Mouse (Mus musculus): ENCODE measurements at regions not wholly inside any gene's neighbourhood (a gene's known extent, or its start where the extent isn't known, plus 50 kb on each side); places are given as distances from the start of the nearest gene placed in this dataset.

DNA sequence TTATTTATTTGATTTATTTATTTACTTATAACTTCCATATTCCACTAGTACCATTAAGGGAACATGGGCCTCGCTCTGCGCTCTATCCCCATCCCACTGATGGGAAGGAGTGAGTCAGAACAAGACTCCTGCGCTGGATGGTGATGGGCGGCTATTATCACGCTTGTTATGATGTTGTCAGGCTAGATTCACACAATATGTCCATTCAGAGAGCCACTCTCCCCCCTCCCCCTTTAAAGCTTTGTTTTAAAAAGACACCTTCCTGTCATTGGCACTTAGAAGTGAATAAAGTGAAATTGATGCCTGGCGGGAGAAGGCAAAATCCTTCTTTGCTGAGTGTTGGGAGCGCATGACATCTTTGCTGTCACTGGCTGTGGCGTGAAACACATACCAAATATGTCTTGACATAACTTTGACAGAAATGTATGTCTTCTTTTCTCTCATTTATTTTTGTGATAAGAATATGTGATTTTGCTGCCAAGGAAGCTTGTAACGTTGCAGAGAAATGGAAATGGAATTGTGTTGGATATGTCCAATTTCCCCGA, 449.7 kb downstream of the Sox2 start:
- 96% methylated on average over 10 of the region's 10 CpGs for WGBS
- TF ChIP-seq CTCF (IDR thresholded peaks at IDR 0.05; ENCODE audit: insufficient read depth, low read depth, low read length) (no peak), POLR2A (IDR thresholded peaks at IDR 0.05; ENCODE audit: insufficient read depth, low read depth, low read length) (no peak)
- Histone ChIP-seq H3K4me3 (ENCODE audit: insufficient read depth, low read depth, low read length) (no peak overlapping the region), H3K4me1 (ENCODE audit: control insufficient read depth, insufficient read depth, low read length) (no peaks in the 10 kb centered on the region), H3K27ac (ENCODE audit: insufficient read depth, low read depth, low read length) (no peak overlapping the region)

DNA sequence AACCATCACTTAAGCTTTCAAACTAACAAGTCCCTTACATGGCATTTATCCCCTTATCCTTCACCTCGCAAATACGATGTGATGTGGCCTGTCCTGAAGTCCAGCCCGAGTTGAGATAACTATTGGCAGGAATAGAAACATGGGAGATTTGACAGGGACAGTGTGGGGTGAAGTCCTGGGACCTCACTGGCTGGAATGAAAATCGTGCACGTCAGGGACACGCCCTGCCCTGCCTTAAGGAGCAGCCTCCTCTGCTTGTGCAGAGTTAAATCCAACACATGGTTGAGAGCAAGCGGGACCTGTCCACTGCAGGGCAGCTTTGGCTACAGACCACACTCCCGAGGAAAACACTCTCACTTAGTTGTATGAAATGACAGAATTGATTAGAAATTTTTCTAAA, 451.1 kb downstream of the Sox2 start:
- 93% methylated on average over 8 of the region's 8 CpGs for WGBS
- Histone ChIP-seq H3K4me1 (ENCODE audit: control insufficient read depth, insufficient read depth, low read length) (no peaks in the 10 kb centered on the region), H3K27ac (ENCODE audit: insufficient read depth, low read depth, low read length) (no peak overlapping the region), H3K4me3 (ENCODE audit: insufficient read depth, low read depth, low read length) (no peak overlapping the region)
- TF ChIP-seq POLR2A (IDR thresholded peaks at IDR 0.05; ENCODE audit: insufficient read depth, low read depth, low read length) (no peak), CTCF (IDR thresholded peaks at IDR 0.05; ENCODE audit: insufficient read depth, low read depth, low read length) (no peak)

DNA sequence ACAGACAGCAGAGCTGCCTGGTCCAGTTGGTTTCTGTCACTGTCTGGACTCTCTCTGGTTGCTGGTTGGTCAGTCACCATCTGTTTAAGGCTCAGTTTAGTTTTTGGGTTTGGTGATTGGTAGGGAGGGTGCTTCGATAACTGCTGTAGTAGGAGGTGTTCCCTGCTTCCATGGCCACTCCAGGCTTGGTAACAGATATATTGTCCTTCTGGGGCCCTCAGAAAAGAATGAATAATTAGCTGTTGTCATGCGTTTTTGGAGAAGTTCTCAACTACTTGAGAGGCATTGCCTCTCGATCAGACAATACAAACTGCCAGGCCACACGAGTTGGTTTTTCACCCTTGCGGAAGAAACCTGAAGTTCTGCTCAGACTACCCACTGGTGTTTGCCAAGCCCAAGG, 451.7 kb downstream of the Sox2 start:
- Histone ChIP-seq H3K4me1 (ENCODE audit: control insufficient read depth, insufficient read depth, low read length) (no peaks in the 10 kb centered on the region), H3K4me3 (ENCODE audit: insufficient read depth, low read depth, low read length) (no peak overlapping the region), H3K27ac (ENCODE audit: insufficient read depth, low read depth, low read length) (no peak overlapping the region)
- 89% methylated on average over 5 of the region's 5 CpGs for WGBS
- no peak for TF ChIP-seq CTCF (IDR thresholded peaks at IDR 0.05; ENCODE audit: insufficient read depth, low read depth, low read length)
- TF ChIP-seq POLR2A (IDR thresholded peaks at IDR 0.05; ENCODE audit: insufficient read depth, low read depth, low read length): no peak

- Histone ChIP-seq H3K4me3 (ENCODE audit: insufficient read depth, low read depth, low read length) (no peak overlapping the region), H3K27ac (ENCODE audit: insufficient read depth, low read depth, low read length) (no peak overlapping the region), H3K4me1 (ENCODE audit: control insufficient read depth, insufficient read depth, low read length) (no peaks in the 10 kb centered on the region)
- WGBS: 51% methylated on average over 13 of the region's 13 CpGs
- TF ChIP-seq CTCF (IDR thresholded peaks at IDR 0.05; ENCODE audit: insufficient read depth, low read depth, low read length): no peak
- TF ChIP-seq POLR2A (IDR thresholded peaks at IDR 0.05; ENCODE audit: insufficient read depth, low read depth, low read length): no peak
These were observed 452.7 kb downstream of the Sox2 start for GRCm38 (mm10) chr3:35102715-35103591.

DNA sequence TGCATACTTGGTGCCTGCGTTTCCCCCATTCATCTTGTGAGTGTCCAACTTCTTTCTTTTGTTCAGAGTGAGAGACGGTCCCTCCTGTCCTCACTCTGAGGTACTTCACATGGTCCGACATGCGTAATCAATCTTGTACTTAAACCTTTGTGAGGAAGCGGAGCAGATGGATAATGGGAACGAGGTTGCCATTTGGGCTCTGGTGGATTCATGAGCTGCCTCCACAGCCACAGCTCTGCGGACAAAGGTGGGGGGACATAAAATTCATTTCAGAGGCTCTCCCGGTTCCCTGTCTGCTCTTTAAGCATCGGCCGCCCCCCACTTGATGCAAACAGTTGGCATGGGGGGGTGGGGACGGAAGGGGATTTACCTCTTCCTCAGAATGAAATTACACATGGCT, 454.7 kb downstream of the Sox2 start:
- Histone ChIP-seq H3K27ac (ENCODE audit: insufficient read depth, low read depth, low read length) (no peak overlapping the region), H3K4me1 (ENCODE audit: control insufficient read depth, insufficient read depth, low read length) (no peaks in the 10 kb centered on the region), H3K4me3 (ENCODE audit: insufficient read depth, low read depth, low read length) (no peak overlapping the region)
- TF ChIP-seq POLR2A (IDR thresholded peaks at IDR 0.05; ENCODE audit: insufficient read depth, low read depth, low read length): no peak
- TF ChIP-seq CTCF (IDR thresholded peaks at IDR 0.05; ENCODE audit: insufficient read depth, low read depth, low read length): no peak
- WGBS: 94% methylated on average over 11 of the region's 11 CpGs

DNA sequence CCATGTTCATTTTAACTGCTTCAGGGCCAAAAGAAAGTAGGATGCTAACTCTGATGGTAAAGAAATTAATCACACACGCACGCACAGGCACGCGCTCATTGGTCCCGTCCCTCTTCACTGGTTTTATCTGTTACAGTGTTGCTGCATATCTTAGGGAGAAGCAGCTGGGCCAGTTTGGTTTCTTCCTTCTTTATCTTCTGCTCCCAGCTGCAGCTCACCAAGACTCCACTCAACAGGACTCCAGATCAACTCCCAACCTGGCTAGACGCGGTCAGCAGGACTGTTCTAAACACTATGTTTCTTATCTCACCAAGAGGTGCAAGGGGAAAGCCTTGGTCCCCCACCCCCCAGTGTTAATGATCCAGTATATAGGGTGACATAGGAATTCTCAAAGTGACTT, 455.9 kb downstream of the Sox2 start:
- 85% methylated on average over 7 of the region's 7 CpGs for WGBS
- Histone ChIP-seq H3K4me3 (ENCODE audit: insufficient read depth, low read depth, low read length) (no peak overlapping the region), H3K27ac (ENCODE audit: insufficient read depth, low read depth, low read length) (no peak overlapping the region), H3K4me1 (ENCODE audit: control insufficient read depth, insufficient read depth, low read length) (no peaks in the 10 kb centered on the region)
- no peak for TF ChIP-seq POLR2A (IDR thresholded peaks at IDR 0.05; ENCODE audit: insufficient read depth, low read depth, low read length)
- no peak for TF ChIP-seq CTCF (IDR thresholded peaks at IDR 0.05; ENCODE audit: insufficient read depth, low read depth, low read length)

GRCm38 (mm10) chr3:35133477-35133876, 483.3 kb downstream of the Sox2 start:
- Histone ChIP-seq H3K27ac (ENCODE audit: insufficient read depth, low read depth, low read length) (no peak overlapping the region), H3K4me1 (ENCODE audit: control insufficient read depth, insufficient read depth, low read length) (no peaks in the 10 kb centered on the region), H3K4me3 (ENCODE audit: insufficient read depth, low read depth, low read length) (no peak overlapping the region)
- TF ChIP-seq CTCF (IDR thresholded peaks at IDR 0.05; ENCODE audit: insufficient read depth, low read depth, low read length): no peak
- no peak for TF ChIP-seq POLR2A (IDR thresholded peaks at IDR 0.05; ENCODE audit: insufficient read depth, low read depth, low read length)
- 91% methylated on average over 3 of the region's 3 CpGs for WGBS

GRCm38 (mm10) chr3:35141500-35142220, 491.5 kb downstream of the Sox2 start:
- Histone ChIP-seq H3K4me3 (ENCODE audit: insufficient read depth, low read depth, low read length) (no peak overlapping the region), H3K27ac (ENCODE audit: insufficient read depth, low read depth, low read length) (no peak overlapping the region), H3K4me1 (ENCODE audit: control insufficient read depth, insufficient read depth, low read length) (no peaks in the 10 kb centered on the region)
- WGBS: 55% methylated on average over 11 of the region's 11 CpGs
- TF ChIP-seq CTCF (IDR thresholded peaks at IDR 0.05; ENCODE audit: insufficient read depth, low read depth, low read length) (no peak), POLR2A (IDR thresholded peaks at IDR 0.05; ENCODE audit: insufficient read depth, low read depth, low read length) (no peak)

- no peak overlapping the region for H3K4me3 ChIP-seq (ENCODE audit: insufficient read depth, low read depth, low read length)
- H3K27ac ChIP-seq (ENCODE audit: insufficient read depth, low read depth, low read length): no peak overlapping the region
- WGBS: 90% methylated on average over 2 of the region's 2 CpGs
- H3K4me1 ChIP-seq (ENCODE audit: control insufficient read depth, insufficient read depth, low read length): no peaks in the 10 kb centered on the region
- TF ChIP-seq CTCF (IDR thresholded peaks at IDR 0.05; ENCODE audit: insufficient read depth, low read depth, low read length) (no peak), POLR2A (IDR thresholded peaks at IDR 0.05; ENCODE audit: insufficient read depth, low read depth, low read length) (no peak)
These were observed 492.5 kb downstream of the Sox2 start for GRCm38 (mm10) chr3:35142683-35143082.
